Mouse (Mus musculus) cerebellum, adult 2 months (tissue): ENCODE data around the gene Dkk3. TPM values are rescaled to one million over a fixed set of nuclear protein-coding genes. Genes with fewer than 3 reads are reported as not detected.
"Not testable (repeated sequence)": the region's sequence is repeated elsewhere in the genome, so short reads cannot be mapped to it uniquely, and the experiment has no call there.

Source experiments
- DNase-seq, 2 experiments: peaks; one replicate each; pipeline ENCODE4 v3.0.0; 2021
- H3K27ac ChIP-seq: fragments of 200-500 bp; 2 replicates; pipeline ENCODE4 v1.5.1; 2012; ENCODE audit warnings: low read length, control low read depth, inconsistent platforms; ENCODE audit not compliant: insufficient read depth
- H3K27me3 ChIP-seq: fragments of 200-500 bp; 2 replicates; pipeline ENCODE4 v1.6.1; 2012; ENCODE audit warnings: inconsistent platforms, mild to moderate bottlenecking, low read length, moderate library complexity; ENCODE audit not compliant: control insufficient read depth, insufficient read depth
- H3K4me1 ChIP-seq: fragments of 200-500 bp; 2 replicates; pipeline ENCODE4 v1.6.1; 2011; ENCODE audit warnings: low read length; ENCODE audit not compliant: control insufficient read depth, insufficient read depth
- H3K4me3 ChIP-seq: fragments of 200-500 bp; replicated peaks from 2 replicates; pipeline ENCODE3; 2011; ENCODE audit warnings: mild to moderate bottlenecking, low read depth, low read length, control low read depth; ENCODE audit not compliant: insufficient read depth
- CTCF ChIP-seq: fragments of 200-500 bp; IDR thresholded peaks from 2 replicates; pipeline ENCODE4 v1.5.1; 2011; ENCODE audit warnings: low read depth, mild to moderate bottlenecking, control low read depth, low read length, moderate library complexity, borderline replicate concordance; ENCODE audit not compliant: insufficient read depth
- POLR2A ChIP-seq: fragments of 200-500 bp; IDR thresholded peaks from 2 replicates; pipeline ENCODE4 v1.6.1; 2011; ENCODE audit warnings: low read length, control low read depth, borderline replicate concordance; ENCODE audit not compliant: insufficient read depth
- WGBS: fragments of 180-500 bp; shearing (Covaris S2); methylation state at CpG from one replicate; pipeline ENCODE4 v1.1.7; 2018; 5-methylcytosine and 5-hydroxymethylcytosine counted together
- polyA plus RNA-seq: library from polyadenylated mRNA; depleted of rRNA; stranded (reverse); fragments of >200 nt; gene quantifications from 2 replicates; pipeline ENCODE4 v1.2.3, GENCODE M21; 2012

The Dkk3 gene
- polyA plus RNA-seq, 1 experiment, result 20.4 TPM

DNA sequence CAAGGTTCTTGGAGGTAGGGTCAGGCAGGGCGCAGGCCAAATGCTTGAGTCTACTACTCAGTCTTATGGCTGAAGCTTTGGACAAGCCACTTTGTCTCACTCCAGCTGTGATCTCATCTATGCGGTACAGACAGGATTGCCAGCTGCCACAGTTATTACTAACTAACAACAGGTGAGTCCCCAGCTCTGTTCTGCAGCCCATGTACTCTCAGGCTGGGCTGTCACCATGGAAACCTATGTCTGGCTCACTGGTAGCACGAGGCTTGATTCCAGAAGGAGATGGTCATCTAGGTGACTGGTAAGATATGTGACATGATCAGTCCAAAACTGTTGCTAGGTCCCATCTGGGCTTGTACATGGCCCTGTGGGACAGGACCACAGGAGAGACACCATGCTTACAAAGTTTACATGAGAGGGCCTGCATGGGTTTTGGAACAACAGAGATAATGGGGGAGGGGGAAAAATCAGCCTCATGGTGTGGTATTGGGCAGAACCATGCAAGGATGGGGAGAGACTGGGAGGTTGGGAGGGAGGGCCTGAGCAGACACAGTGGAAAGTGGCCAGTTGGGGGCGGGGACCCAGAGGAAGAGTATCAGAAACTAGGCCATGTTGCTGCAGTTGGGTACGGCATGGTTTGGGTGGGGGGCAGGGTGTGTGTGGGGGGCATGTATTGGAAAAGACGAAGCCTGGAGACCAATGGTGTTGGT, 25.8 kb upstream of the Dkk3 start:
- Histone ChIP-seq H3K27me3 (no peaks in the 10 kb centered on the region), H3K27ac (peak overlapping the region; percentile 88), H3K4me1 (peaks cover 33% of the 10 kb centered on the region), H3K4me3 (no peak overlapping the region)
- no peak for TF ChIP-seq POLR2A
- no peak for TF ChIP-seq CTCF
- DNase-seq, result no peak
- WGBS, result 54% methylated on average over 6 of the region's 6 CpGs

DNA sequence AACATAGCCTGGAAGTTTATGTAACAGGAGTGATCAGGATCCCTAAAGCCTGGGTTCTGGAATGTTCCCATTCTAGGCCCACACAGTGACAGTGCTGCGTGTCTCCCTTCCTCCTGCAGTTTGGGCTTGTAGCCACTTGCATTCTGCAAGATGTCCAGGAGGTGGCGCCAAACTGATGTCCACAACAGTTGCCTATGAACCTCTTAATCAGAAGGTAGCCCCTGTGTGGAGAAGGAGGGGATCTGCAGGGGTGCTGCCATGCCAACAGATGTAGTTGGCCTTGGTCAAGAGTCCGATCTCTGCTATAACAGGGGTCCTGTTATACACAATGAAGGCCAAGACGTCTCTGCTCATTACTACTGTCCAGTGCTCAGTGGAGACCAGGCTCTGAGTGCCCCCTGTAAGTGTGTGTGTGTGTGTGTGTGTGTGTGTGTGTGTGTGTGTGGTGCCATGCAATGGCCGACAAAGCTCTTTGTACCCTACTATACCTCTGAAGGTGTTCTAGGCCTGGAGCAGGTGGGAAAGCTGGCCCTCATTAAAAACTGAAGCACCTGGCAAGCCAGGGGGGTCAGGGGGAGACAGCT, 24.5 kb upstream of the Dkk3 start:
- Histone ChIP-seq H3K27me3 (no peaks in the 10 kb centered on the region), H3K4me3 (no peak overlapping the region), H3K4me1 (peaks cover 33% of the 10 kb centered on the region), H3K27ac (0 out of 2 replicates have a peak overlapping the region, but pooled peaks have one; percentile 11)
- WGBS, result 20% methylated on average over 5 of the region's 5 CpGs
- TF ChIP-seq CTCF (peak; percentile 99), POLR2A (no peak)
- peak; percentile 91 to 96 for DNase-seq

DNA sequence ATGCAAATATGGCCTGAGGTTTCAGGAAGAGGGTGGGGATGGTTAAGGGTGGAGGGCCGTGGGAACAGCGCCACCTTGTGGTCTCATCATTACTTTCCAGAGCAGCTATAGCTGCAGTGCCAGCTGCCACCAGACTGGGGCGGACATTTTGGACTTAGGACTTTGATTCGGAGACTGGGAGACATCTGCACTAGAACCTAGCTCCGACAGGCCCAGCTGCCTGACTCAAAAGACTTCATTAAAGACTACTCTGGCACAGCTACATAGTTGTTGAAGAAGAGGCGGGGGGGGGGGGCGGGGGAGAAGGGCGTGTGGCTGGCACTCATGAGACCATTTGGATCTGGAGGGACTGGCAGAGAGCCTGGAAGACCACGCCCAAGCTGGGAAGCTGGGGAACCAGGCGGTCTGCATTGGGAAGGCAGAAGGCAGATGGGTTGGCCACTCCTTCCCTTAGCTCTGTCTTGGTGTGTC, 21.4 kb upstream of the Dkk3 start:
- TF ChIP-seq CTCF (peak; percentile 98), POLR2A (no peak)
- H3K27ac ChIP-seq, result no peak overlapping the region
- 5% methylated on average over 9 of the region's 10 CpGs for WGBS
- peaks cover 25% of the 10 kb centered on the region for H3K4me1 ChIP-seq
- peak; percentile 81 to 86 for DNase-seq
- H3K4me3 ChIP-seq, result no peak overlapping the region
- no peaks in the 10 kb centered on the region for H3K27me3 ChIP-seq

DNA sequence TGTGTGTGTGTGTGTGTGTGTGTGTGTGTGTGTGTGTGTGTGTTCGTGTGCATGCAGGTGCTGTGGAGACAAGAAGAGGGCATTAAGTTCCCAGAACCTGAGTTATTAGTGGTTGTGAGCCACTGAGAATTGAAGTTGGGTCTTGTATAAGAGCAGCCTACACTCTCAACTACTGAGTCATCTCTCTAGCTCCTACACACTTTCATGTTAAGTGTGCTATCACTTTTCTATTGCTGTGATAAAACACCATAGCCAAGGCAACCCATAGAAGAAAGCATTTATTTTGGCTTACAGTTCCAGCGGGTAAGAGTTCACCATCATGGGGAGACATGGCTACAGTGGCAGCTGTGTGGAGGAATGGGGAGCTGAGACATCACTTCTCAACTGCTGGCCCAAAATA, 17.8 kb upstream of the Dkk3 start:
- Histone ChIP-seq H3K4me1 (peaks cover 7% of the 10 kb centered on the region; the same call in 1 of the 2 replicates), H3K4me3 (no peak overlapping the region), H3K27me3 (no peaks in the 10 kb centered on the region), H3K27ac (no peak overlapping the region)
- no peak for DNase-seq
- TF ChIP-seq CTCF (no peak), POLR2A (no peak)
- WGBS, result 88% methylated on average over 2 of the region's 2 CpGs

DNA sequence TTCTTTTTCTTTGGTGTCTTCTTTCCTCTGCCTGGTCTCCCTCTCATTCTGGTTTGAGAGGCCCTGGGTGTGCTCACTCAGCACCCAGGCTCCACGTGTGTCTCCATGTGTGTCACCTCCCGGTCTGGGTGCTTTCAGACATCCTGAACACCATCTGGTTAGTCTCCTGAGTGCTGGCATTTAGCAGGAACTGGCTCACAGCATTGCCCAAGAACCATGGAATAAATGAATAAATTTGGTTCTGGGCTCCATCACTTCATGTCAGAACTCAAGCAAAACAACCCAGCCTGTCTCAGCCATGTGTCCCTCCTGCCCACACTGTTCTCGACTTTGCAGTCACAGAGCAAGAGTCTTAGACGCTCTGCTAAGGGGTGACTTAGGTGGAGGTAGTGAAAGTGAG, 13.8 kb upstream of the Dkk3 start:
- Histone ChIP-seq H3K27me3 (no peaks in the 10 kb centered on the region), H3K4me3 (no peak overlapping the region), H3K4me1 (peaks cover 5% of the 10 kb centered on the region; the same call in 1 of the 2 replicates), H3K27ac (no peak overlapping the region)
- no peak for DNase-seq
- no peak for TF ChIP-seq CTCF
- TF ChIP-seq POLR2A, result no peak
- WGBS, result 27% methylated on average over 4 of the region's 4 CpGs

DNA sequence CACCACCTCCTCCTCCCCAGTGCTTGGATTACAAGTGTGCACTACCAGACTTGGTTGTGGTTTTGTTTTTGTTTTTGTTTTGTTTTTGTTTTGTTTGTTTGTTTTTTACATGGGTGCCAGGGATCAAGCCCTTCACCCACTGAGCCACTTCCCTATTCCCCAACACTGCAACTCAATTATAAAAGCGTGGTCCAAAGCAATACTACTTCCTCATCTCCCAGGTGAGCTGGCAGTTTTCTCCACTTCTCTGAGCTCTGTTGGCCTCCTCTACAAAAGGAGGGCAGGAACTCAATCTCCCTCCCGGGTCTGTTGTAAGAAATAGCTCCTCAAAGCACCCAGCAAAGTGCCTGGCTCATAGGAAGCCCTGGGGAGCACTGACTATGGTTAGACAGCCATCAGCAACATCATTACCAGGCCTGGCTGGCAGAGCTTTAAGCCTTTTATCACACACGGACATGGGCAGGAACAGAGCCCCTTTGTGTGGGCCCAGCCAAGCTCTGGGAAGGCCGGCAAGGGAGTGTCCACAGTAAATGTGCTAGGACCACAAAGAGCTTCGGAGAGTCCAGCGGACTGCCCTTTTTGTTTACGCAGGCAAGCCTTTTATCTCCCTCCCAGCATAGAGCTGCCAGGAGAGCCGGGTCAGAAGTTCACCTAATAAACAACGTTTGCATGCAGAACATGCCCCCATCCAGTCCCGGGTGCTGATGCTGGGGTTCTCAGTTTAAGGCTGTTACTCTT, 11.3 kb upstream of the Dkk3 start:
- no peaks in the 10 kb centered on the region for H3K27me3 ChIP-seq
- peaks cover 5% of the 10 kb centered on the region; the same call in 1 of the 2 replicates for H3K4me1 ChIP-seq
- H3K4me3 ChIP-seq, result no peak overlapping the region
- TF ChIP-seq CTCF (no peak), POLR2A (no peak)
- DNase-seq, result no peak
- H3K27ac ChIP-seq, result no peak overlapping the region
- 66% methylated on average over 10 of the region's 10 CpGs for WGBS

DNA sequence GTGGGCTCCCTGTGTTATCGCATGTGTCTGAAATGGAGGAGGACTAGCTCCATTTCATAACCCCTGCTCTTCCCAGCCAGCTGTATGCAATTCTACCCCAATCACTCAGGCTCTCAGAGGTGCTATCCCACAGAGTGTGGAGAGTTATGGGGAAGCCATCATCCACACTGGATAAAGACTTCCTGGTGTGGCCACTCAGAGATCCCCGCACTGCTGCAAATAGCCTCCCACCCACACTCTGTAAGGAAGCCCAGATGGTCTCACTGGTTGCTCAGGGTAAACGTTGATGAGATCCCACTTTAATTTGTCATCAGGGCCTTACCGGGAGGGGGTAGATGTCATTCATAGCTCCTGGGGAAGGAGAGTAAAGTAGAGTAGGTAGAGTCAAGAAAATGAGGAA, 6.7 kb upstream of the Dkk3 start:
- H3K27ac ChIP-seq, result no peak overlapping the region
- H3K4me3 ChIP-seq, result no peak overlapping the region
- H3K27me3 ChIP-seq, result no peaks in the 10 kb centered on the region
- WGBS, result 82% methylated on average over 4 of the region's 4 CpGs
- H3K4me1 ChIP-seq, result no peaks in the 10 kb centered on the region
- no peak for DNase-seq
- no peak for TF ChIP-seq CTCF
- TF ChIP-seq POLR2A, result no peak

DNA sequence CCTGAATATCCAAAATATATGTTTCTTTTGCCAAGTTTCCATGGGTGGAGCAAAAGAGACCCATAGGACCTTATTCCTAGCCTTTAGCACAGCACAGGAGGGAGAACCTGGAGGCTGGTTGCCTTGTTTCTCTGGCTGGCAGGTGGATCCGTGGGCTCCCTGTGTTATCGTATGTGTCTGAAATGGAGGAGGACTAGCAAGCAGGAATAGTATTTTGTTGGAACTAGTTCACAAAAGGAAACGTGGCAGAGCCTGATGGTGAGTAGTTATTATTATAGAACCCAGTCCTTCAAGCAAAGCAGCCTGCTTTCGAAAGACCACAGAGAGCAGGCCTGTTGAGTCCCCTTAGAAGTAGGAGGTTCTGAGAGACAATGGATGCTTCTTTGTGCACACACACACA, 6.2 kb upstream of the Dkk3 start:
- not testable (repeated sequence) for H3K4me3 ChIP-seq, DNase-seq, H3K27ac ChIP-seq, H3K27me3 ChIP-seq, H3K4me1 ChIP-seq
- WGBS, result 94% methylated on average over 4 of the region's 4 CpGs
